Mouse (Mus musculus) midbrain, embryonic 14.5 days (tissue): Measurements from ENCODE around the gene Pex5l. TPM values are rescaled to one million over a fixed set of nuclear protein-coding genes. Genes with fewer than 3 reads are reported as not detected.

Experiments
- ATAC-seq: fragments of 200-750 bp; cut with Nextera tagmentation; 2 replicates; pipeline ENCODE4 v1.8.0; 2017; ENCODE audit warnings: moderate number of reproducible peaks, moderate library complexity; ENCODE audit not compliant: low FRiP score, low TSS enrichment
- DNase-seq: peaks from one replicate; pipeline ENCODE4 v3.0.0-alpha.2; 2015
- H3K27ac ChIP-seq: fragments of 300-500 bp; sonication (generic); replicated peaks from 2 replicates; pipeline ENCODE4 v1.5.1; 2014; ENCODE audit warnings: mild to moderate bottlenecking, low read depth, low read length, moderate library complexity
- H3K27me3 ChIP-seq: fragments of 300-500 bp; sonication (generic); 2 replicates; pipeline ENCODE4 v1.6.1; 2014; ENCODE audit warnings: low read length, control low read depth, mixed read lengths; ENCODE audit not compliant: control insufficient read depth, insufficient read depth
- H3K36me3 ChIP-seq: fragments of 300-500 bp; sonication (generic); 2 replicates; pipeline ENCODE4 v1.6.1; 2014; ENCODE audit warnings: low read length, control low read depth; ENCODE audit not compliant: control insufficient read depth, insufficient read depth
- H3K4me1 ChIP-seq: fragments of 300-500 bp; sonication (generic); 2 replicates; pipeline ENCODE4 v1.6.1; 2014; ENCODE audit warnings: mild to moderate bottlenecking, antibody characterized with exemption, low read length, control low read depth; ENCODE audit not compliant: control insufficient read depth, insufficient read depth
- H3K4me2 ChIP-seq: fragments of 300-500 bp; sonication (generic); 2 replicates; pipeline ENCODE4 v1.6.1; 2014; ENCODE audit warnings: mild to moderate bottlenecking, low read length, moderate library complexity
- H3K4me3 ChIP-seq: fragments of 300-500 bp; sonication (generic); replicated peaks from 2 replicates; pipeline ENCODE4 v1.5.1; 2014; ENCODE audit warnings: low read depth, low read length
- H3K9ac ChIP-seq: fragments of 300-500 bp; sonication (generic); replicated peaks from 2 replicates; pipeline ENCODE4 v1.6.1; 2014; ENCODE audit warnings: mild to moderate bottlenecking, low read length, moderate library complexity
- H3K9me3 ChIP-seq: fragments of 300-500 bp; sonication (generic); 2 replicates; pipeline ENCODE4 v1.6.1; 2016; ENCODE audit warnings: low read length, control low read depth, mixed read lengths; ENCODE audit not compliant: control insufficient read depth
- WGBS: fragments of 180-500 bp; shearing (Covaris S2); extraction: QIAGEN DNeasy Blood & Tissue Kit; methylation state at CpG from one replicate; pipeline ENCODE4 v1.1.7; 2014; 5-methylcytosine and 5-hydroxymethylcytosine counted together
- polyA plus RNA-seq: library from polyadenylated mRNA; unstranded; fragments of >200 nt; fragmentation: Nextera tagmentation; extraction: Ambion mirVana; gene quantifications from 2 replicates; pipeline ENCODE4 v1.2.1, GENCODE M21; 2014

Gene Pex5l
- polyA plus RNA-seq, 1 experiment from 2014 or later = 2.7 TPM

DNA sequence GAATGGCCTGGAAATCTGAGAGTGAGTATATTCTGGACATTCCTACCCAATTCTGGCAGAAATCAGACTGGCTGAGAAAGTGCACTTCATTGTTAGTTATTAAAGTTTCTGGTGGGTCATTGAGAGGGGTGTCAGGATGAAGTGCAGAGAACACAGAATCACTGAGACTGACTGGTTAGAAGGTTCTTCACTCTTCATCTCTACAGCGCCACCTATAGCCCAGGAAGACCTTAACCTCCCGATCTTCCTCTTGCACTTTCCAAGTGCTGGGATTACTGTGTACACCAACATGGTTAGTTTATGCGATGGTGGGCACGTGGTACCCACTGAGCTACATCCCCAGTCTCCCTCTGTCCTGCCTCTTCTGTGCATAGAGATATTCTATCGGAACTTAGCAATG lies 195.6 kb downstream of the Pex5l start:
- H3K9ac ChIP-seq = no peak overlapping the region
- no peaks in the 10 kb centered on the region for H3K36me3 ChIP-seq
- no peak overlapping the region for H3K4me3 ChIP-seq
- WGBS = 90% methylated on average over 5 of the region's 5 CpGs
- H3K4me2 ChIP-seq = no peak overlapping the region
- H3K27me3 ChIP-seq = no peaks in the 10 kb centered on the region
- no peak overlapping the region for H3K27ac ChIP-seq
- no peak for DNase-seq
- H3K9me3 ChIP-seq = no peaks in the 10 kb centered on the region
- H3K4me1 ChIP-seq = no peaks in the 10 kb centered on the region
- no peak for ATAC-seq

DNA sequence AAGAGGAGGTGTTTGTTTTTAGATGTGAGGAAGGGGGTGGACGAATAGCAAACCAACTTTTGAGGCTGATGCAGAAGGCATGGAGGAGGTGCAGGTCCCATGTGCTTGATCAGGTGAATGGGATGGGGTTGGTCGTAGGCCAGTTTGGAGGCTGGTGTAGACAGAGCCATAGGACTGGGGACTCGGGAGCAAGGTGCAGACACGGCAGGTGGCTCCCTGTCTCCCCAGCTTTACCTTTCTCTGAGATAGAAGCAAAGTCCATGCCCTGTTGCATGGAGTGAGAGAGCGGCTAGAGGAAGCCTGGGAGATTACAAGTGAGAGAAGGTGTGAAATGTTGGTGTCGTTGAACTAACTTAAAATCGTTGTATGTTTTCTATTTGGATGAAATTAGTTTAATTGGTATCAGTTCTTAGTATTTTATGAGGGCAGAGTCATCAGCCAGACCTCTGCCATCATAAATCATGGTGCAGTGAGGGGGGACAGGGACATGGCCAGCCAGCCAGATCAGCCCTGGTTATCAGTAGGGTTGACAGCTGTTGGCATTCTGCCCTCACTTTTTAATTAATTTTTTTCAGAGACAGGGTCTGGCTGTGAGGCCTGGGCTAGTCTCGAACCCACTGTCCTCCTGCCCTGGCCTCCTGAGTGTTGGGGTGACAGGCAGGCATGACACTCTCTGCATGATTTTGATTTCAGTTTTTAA lies 203.1 kb downstream of the Pex5l start:
- Histone ChIP-seq H3K27ac (no peak overlapping the region), H3K9me3 (no peaks in the 10 kb centered on the region), H3K9ac (no peak overlapping the region), H3K4me2 (no peak overlapping the region), H3K4me1 (no peaks in the 10 kb centered on the region), H3K27me3 (no peaks in the 10 kb centered on the region), H3K4me3 (no peak overlapping the region), H3K36me3 (no peaks in the 10 kb centered on the region)
- ATAC-seq = no peak
- WGBS = 86% methylated on average over 8 of the region's 8 CpGs
- no peak for DNase-seq

DNA sequence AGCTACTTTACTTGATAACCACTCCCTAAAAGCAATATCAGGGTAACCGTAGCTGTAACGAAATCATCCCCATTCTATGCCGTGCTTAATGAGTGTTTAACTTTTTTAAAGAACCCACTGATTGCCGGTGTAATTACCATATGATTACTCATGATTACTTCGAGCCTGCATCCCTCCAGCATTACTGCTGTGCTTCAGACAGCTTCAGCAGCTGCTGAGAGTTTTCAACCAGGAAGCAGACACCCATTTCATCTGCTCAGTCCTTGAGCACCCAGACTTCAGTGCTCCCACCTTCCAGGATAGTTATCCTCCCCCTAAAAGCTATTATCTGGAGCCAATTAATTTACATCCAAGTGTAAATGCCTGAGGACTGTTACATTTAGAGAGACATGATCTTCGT lies 218.9 kb downstream of the Pex5l start:
- 90% methylated on average over 6 of the region's 6 CpGs for WGBS
- H3K4me3 ChIP-seq = no peak overlapping the region
- H3K4me1 ChIP-seq = no peaks in the 10 kb centered on the region
- H3K4me2 ChIP-seq = no peak overlapping the region
- no peak overlapping the region for H3K9ac ChIP-seq
- peaks cover 27% of the 10 kb centered on the region for H3K36me3 ChIP-seq
- peaks cover 4% of the 10 kb centered on the region; the same call in 1 of the 2 replicates for H3K9me3 ChIP-seq
- no peaks in the 10 kb centered on the region for H3K27me3 ChIP-seq
- no peak overlapping the region for H3K27ac ChIP-seq
- DNase-seq (no peak), ATAC-seq (no peak)

DNA sequence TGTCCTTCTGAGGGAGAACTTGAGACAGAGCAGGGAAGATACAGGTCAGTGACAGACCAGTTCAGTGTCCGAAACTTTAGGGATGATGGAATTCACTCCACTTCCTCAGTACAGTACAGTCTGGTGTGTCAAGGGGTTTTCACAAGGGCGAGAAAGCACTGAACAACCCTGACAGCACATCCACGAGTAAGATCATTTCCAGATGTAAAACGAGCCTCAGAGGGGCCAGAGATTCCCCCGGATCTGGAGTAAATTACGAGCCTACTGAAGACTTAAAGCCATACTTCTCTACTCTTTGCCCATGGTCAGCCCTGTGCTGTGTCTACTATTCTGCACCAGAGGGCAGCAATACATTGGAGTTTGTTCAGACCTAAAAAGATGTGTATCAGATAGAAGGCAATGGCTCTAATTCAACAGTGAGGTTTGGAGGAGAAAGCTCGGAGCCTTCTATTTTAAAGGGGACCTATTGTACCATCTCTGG lies 232.9 kb downstream of the Pex5l start:
- H3K4me3 ChIP-seq = no peak overlapping the region
- 77% methylated on average over 7 of the region's 7 CpGs for WGBS
- ATAC-seq (peak; percentile 71; the same call in 1 of the 2 replicates), DNase-seq (peak; percentile 70)
- H3K27me3 ChIP-seq = no peaks in the 10 kb centered on the region
- peaks cover 11% of the 10 kb centered on the region; the same call in 1 of the 2 replicates for H3K36me3 ChIP-seq
- no peaks in the 10 kb centered on the region for H3K9me3 ChIP-seq
- H3K4me2 ChIP-seq = no peak overlapping the region
- H3K4me1 ChIP-seq = no peaks in the 10 kb centered on the region
- H3K9ac ChIP-seq = no peak overlapping the region
- H3K27ac ChIP-seq = no peak overlapping the region

DNA sequence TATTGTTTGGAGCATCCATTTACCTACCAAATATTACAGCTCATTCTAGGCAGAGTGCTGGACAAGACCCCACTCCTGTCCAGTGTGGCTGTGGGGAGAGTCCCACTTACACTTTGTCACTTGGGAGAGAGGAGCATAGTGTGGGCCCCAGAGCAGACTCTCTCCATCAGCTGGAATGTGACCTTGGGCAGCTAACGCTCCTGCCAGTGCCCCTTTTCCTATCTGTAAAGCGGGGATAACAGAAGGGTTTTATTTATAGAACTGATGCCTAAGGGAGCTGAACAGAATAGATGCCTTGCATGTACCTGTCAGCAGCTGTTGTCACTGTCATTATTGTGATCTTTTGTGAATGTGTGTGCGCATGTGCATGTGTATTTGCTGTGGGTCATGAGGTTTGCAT lies 234.6 kb downstream of the Pex5l start:
- no peak overlapping the region for H3K27ac ChIP-seq
- WGBS = 88% methylated on average over 3 of the region's 3 CpGs
- H3K9ac ChIP-seq = no peak overlapping the region
- H3K4me3 ChIP-seq = no peak overlapping the region
- no peaks in the 10 kb centered on the region for H3K4me1 ChIP-seq
- no peaks in the 10 kb centered on the region for H3K9me3 ChIP-seq
- no peaks in the 10 kb centered on the region for H3K36me3 ChIP-seq
- no peak overlapping the region for H3K4me2 ChIP-seq
- ATAC-seq (no peak), DNase-seq (no peak)
- H3K27me3 ChIP-seq = no peaks in the 10 kb centered on the region

DNA sequence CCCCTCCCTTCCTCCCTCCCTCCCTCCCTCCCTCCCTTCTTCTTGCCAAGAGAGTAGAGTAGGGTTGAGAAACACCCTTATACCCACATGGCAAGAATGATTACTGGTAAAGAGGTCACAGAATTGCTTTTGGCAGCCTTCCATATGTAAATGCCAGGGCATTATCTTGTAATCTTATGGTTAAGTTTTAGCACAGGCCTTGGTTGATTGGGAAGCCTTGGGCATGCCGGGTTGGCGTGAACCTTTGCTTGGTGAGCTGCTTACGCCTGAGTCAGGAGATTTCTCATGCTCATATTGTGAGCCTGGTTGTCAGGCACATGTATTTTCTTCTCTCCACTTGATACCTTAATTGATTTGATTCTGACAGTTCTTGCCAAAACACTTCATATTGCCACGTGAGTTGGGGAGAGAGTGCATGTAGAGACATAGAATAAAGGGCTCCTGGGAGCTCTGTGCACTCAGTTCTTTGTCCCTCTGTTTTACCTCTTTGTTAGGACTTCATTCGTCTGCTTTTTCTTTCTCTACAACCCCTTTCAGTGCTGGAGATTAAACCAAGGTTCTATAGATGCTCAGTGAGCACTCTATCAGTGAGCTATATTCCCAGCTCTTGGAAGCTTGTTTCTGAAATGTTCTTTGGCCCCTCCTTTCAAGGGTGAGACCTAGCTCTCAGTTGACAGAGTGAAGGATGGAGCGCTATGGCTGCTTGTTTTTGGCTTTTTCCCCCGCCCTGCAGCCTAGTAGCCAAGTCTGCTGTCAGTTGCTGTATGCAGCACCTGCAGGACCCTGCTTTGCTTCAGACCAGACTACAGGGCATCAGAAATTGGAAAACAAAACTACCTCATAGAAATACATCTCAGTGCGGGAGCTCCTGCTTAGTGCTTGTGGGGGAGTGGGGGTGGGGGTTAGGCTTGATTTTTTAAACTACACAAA lies 236.9 kb downstream of the Pex5l start:
- Histone ChIP-seq H3K27me3 (no peaks in the 10 kb centered on the region), H3K4me3 (no peak overlapping the region), H3K36me3 (no peaks in the 10 kb centered on the region), H3K9me3 (no peaks in the 10 kb centered on the region), H3K4me1 (no peaks in the 10 kb centered on the region), H3K4me2 (no peak overlapping the region), H3K27ac (no peak overlapping the region), H3K9ac (no peak overlapping the region)
- WGBS = 58% methylated on average over 8 of the region's 8 CpGs
- peak; percentile 12 for DNase-seq
- ATAC-seq = no peak

DNA sequence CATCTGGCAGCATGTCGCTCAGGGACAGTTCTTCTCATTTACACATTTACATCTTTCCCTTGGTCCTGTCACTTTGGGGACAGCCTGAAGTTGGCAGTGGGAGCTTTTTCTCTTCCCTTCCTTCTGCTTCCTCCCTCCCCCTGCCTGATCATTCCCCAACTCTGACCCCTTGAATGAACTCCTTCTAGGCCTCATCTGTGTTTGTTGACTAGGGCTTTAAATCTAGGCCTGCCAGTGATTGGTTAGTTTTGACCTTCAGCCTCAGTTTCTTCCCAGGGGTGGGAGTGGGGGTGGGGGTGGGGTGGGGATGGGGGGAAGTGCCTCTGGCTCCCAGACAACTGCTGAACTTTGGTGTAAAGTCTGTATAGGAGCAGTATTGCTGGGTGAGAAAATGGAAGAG lies 238.4 kb downstream of the Pex5l start:
- H3K9me3 ChIP-seq = no peaks in the 10 kb centered on the region

DNA sequence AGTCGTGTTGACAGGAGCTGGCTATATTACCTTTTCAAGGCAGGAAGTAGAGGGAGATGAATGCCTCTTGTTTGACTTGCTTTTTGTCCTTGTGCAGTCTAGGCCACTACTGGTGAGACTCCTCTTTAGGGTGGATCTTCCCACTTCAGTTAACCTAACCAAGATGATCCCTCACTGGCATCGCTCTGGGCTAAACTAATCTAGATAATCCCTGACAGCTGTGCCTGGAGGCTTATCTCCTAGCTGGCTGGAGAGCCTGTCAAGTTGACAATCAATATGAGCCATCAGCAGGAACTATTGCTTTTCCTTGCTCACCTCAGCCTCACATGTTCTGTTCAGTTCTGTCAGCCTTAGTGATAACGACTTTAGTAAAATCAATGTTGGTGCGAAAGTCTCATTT lies 239.6 kb downstream of the Pex5l start:
- H3K27ac ChIP-seq = no peak overlapping the region
- H3K4me1 ChIP-seq = no peaks in the 10 kb centered on the region
- no peaks in the 10 kb centered on the region for H3K36me3 ChIP-seq
- DNase-seq = peak; percentile 16
- H3K27me3 ChIP-seq = no peaks in the 10 kb centered on the region
- no peak overlapping the region for H3K9ac ChIP-seq
- H3K4me2 ChIP-seq = no peak overlapping the region
- no peak for ATAC-seq
- WGBS = 43% methylated on average over 4 of the region's 4 CpGs
- no peaks in the 10 kb centered on the region for H3K9me3 ChIP-seq
- H3K4me3 ChIP-seq = no peak overlapping the region

More for the DNA sequence above, 238.4 kb downstream of the Pex5l start:
- Histone ChIP-seq H3K4me3 (no peak overlapping the region), H3K27ac (no peak overlapping the region), H3K36me3 (no peaks in the 10 kb centered on the region), H3K4me1 (no peaks in the 10 kb centered on the region), H3K9ac (no peak overlapping the region), H3K4me2 (no peak overlapping the region), H3K27me3 (no peaks in the 10 kb centered on the region)
- 69% methylated on average over 1 of the region's 1 CpGs for WGBS
- ATAC-seq = no peak
- DNase-seq = no peak
